27 mouse cellular contexts compared by ENCODE assay signal in the genomic region with DNA sequence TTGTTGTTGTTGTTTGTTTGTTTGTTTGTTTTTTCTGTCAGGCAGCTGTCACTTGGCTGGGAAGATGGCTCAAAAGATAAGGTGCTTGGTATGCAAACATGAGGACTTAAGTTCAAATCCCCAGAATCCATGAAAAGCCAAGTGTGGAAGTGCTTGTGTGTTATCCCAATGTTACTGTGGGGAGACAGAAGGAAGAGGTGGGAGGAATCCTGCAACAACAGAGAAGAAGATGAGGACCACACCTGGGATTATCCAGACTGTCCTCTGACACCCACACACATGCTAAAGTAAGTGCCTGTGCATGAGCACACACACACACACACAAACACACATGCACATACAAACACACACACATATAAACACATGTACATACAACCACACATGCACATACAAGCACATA.
"Had no signal": no experiment of that assay in that cellular context is flagged by ENCODE, and none has a peak within 500 bp of the region (broad histone marks: within the 10 kb centered on the region; RNA-seq: fewer than 3 reads in every experiment).

No protein-coding gene starts in this region.

- ATAC-seq: forebrain, embryonic 13.5 days; forebrain, embryonic 14.5 days; forebrain, embryonic 15.5 days; forebrain, embryonic 16.5 days; forebrain, postnatal 0 days had no signal

- H3K4me3 ChIP-seq: embryonic facial prominence, embryonic 10.5 days; embryonic facial prominence, embryonic 12.5 days; embryonic facial prominence, embryonic 13.5 days; embryonic facial prominence, embryonic 15.5 days; erythroblast, embryonic 14.5 days; forebrain, embryonic 10.5 days; forebrain, embryonic 12.5 days; forebrain, embryonic 13.5 days; forebrain, embryonic 15.5 days had no signal

- H3K27me3 ChIP-seq: embryonic facial prominence, embryonic 12.5 days; embryonic facial prominence, embryonic 13.5 days; embryonic facial prominence, embryonic 15.5 days; forebrain, embryonic 12.5 days; forebrain, embryonic 13.5 days; forebrain, embryonic 15.5 days had no signal

- H3K4me1 ChIP-seq: embryonic facial prominence, embryonic 10.5 days; embryonic facial prominence, embryonic 12.5 days; embryonic facial prominence, embryonic 15.5 days; forebrain, embryonic 10.5 days; forebrain, embryonic 12.5 days; forebrain, embryonic 13.5 days; forebrain, embryonic 15.5 days had no signal

- H3K9me3 ChIP-seq: embryonic facial prominence, embryonic 10.5 days; embryonic facial prominence, embryonic 12.5 days; embryonic facial prominence, embryonic 13.5 days; embryonic facial prominence, embryonic 15.5 days; forebrain, embryonic 10.5 days; forebrain, embryonic 12.5 days; forebrain, embryonic 13.5 days; forebrain, embryonic 15.5 days had no signal

- H3K36me3 ChIP-seq: embryonic facial prominence, embryonic 10.5 days; embryonic facial prominence, embryonic 12.5 days; embryonic facial prominence, embryonic 13.5 days; embryonic facial prominence, embryonic 15.5 days; forebrain, embryonic 10.5 days; forebrain, embryonic 12.5 days; forebrain, embryonic 15.5 days had no signal

- DNase-seq: cerebellum, adult 2 months; cerebellum, adult 8-10 months; cerebellum, adult 9-10 months; cerebellum, adult 9-11 months; cerebellum, postnatal 10 days; cerebellum, postnatal 14 days; cerebellum, postnatal 25 days; cerebellum, postnatal 36 days; embryo, embryonic 11 days; forebrain, postnatal 0 days; gastrocnemius, adult 2 months; gastrocnemius, postnatal 10 days; gastrocnemius, postnatal 14 days; gastrocnemius, postnatal 25 days; gastrocnemius, postnatal 36 days; heart, adult 18-20 months had no signal

- H3K9ac ChIP-seq: embryonic facial prominence, embryonic 12.5 days; embryonic facial prominence, embryonic 13.5 days; embryonic facial prominence, embryonic 15.5 days; forebrain, embryonic 12.5 days; forebrain, embryonic 13.5 days; forebrain, embryonic 15.5 days; forebrain, postnatal 0 days had no signal

- H3K27ac ChIP-seq: embryonic facial prominence, embryonic 10.5 days; embryonic facial prominence, embryonic 12.5 days; embryonic facial prominence, embryonic 13.5 days; embryonic facial prominence, embryonic 15.5 days; forebrain, embryonic 10.5 days; forebrain, embryonic 12.5 days; forebrain, embryonic 13.5 days; forebrain, embryonic 15.5 days had no signal

- H3K4me2 ChIP-seq: embryonic facial prominence, embryonic 12.5 days; embryonic facial prominence, embryonic 13.5 days; embryonic facial prominence, embryonic 15.5 days; forebrain, embryonic 12.5 days; forebrain, embryonic 13.5 days; forebrain, embryonic 15.5 days had no signal
